ENCODE assay signal across 11 mouse cellular contexts in genomic region chr16:24284215-24284614, GRCm38 (mm10).
"Had no signal": no experiment of that assay in that cellular context is flagged by ENCODE, and none has a peak within 500 bp of the region (broad histone marks: within the 10 kb centered on the region; RNA-seq: fewer than 3 reads in every experiment).

No protein-coding gene starts in this region.

- H3K4me3 ChIP-seq: limb, embryonic 13.5 days; midbrain, embryonic 12.5 days; neural tube, embryonic 13.5 days had no signal

- H3K4me2 ChIP-seq: limb, embryonic 13.5 days; midbrain, embryonic 12.5 days; neural tube, embryonic 13.5 days had no signal

- H3K9me3 ChIP-seq: limb, embryonic 13.5 days; midbrain, embryonic 12.5 days; neural tube, embryonic 13.5 days had no signal

- ATAC-seq: midbrain, embryonic 16.5 days had no signal

- H3K9ac ChIP-seq: limb, embryonic 13.5 days; liver, embryonic 14.5 days; midbrain, embryonic 12.5 days; neural tube, embryonic 13.5 days had no signal

- DNase-seq: kidney, adult 11 months; kidney, postnatal 10 days; left cerebral cortex, postnatal 4 days; retina, postnatal 1 day; right cerebral cortex, postnatal 14 days; thymus, postnatal 14 days had no signal

- H3K27me3 ChIP-seq: limb, embryonic 13.5 days; midbrain, embryonic 12.5 days; neural tube, embryonic 13.5 days had no signal

- H3K36me3 ChIP-seq: limb, embryonic 13.5 days; midbrain, embryonic 12.5 days; neural tube, embryonic 13.5 days had no signal

- H3K4me1 ChIP-seq: midbrain, embryonic 12.5 days had no signal

- H3K27ac ChIP-seq: limb, embryonic 13.5 days; liver, embryonic 14.5 days; midbrain, embryonic 12.5 days; neural tube, embryonic 13.5 days had no signal
